Mouse (Mus musculus): ENCODE measurements around the gene Camk1d. TPM values are rescaled to one million over a fixed set of nuclear protein-coding genes. Genes with fewer than 3 reads are reported as not detected.

Camk1d gene
- polyA plus RNA-seq, 1 experiment from 2014 or later: 7.6 TPM

- Histone ChIP-seq H3K4me1 (no peaks in the 10 kb centered on the region), H3K9me3 (replicated peaks) (no peaks in the 10 kb centered on the region), H3K36me3 (no peaks in the 10 kb centered on the region), H3K27me3 (replicated peaks) (no peaks in the 10 kb centered on the region), H3K4me3 (replicated peaks) (no peak overlapping the region), H3K9ac (replicated peaks) (no peak overlapping the region), H3K4me2 (no peak overlapping the region), H3K27ac (replicated peaks) (no peak overlapping the region)
- no peak for ATAC-seq (ENCODE audit: low FRiP score)
- WGBS: 79% methylated on average over 6 of the region's 6 CpGs
Observed at GRCm38 (mm10) chr2:5417158-5418032, 296.9 kb downstream of the Camk1d start.

- Histone ChIP-seq H3K27me3 (replicated peaks) (no peaks in the 10 kb centered on the region), H3K4me3 (replicated peaks) (no peak overlapping the region), H3K27ac (replicated peaks) (no peak overlapping the region), H3K9me3 (replicated peaks) (no peaks in the 10 kb centered on the region), H3K4me1 (no peaks in the 10 kb centered on the region), H3K9ac (replicated peaks) (no peak overlapping the region), H3K36me3 (no peaks in the 10 kb centered on the region), H3K4me2 (no peak overlapping the region)
- ATAC-seq (ENCODE audit: low FRiP score): no peak
- 70% methylated on average over 2 of the region's 2 CpGs for WGBS
Observed at GRCm38 (mm10) chr2:5411774-5412173, 302.5 kb downstream of the Camk1d start.

GRCm38 (mm10) chr2:5403850-5404249, 310.5 kb downstream of the Camk1d start:
- no peaks in the 10 kb centered on the region for H3K36me3 ChIP-seq
- no peak for ATAC-seq (ENCODE audit: low FRiP score)
- WGBS: 66% methylated on average over 3 of the region's 3 CpGs
- no peak overlapping the region for H3K27ac ChIP-seq (replicated peaks)
- H3K9ac ChIP-seq (replicated peaks): no peak overlapping the region
- H3K9me3 ChIP-seq (replicated peaks): no peaks in the 10 kb centered on the region
- H3K4me2 ChIP-seq: no peak overlapping the region
- H3K27me3 ChIP-seq (replicated peaks): no peaks in the 10 kb centered on the region
- no peaks in the 10 kb centered on the region; the same call in 1 of the 2 replicates for H3K4me1 ChIP-seq
- H3K4me3 ChIP-seq (replicated peaks): no peak overlapping the region

GRCm38 (mm10) chr2:5402036-5402435, 312.3 kb downstream of the Camk1d start:
- Histone ChIP-seq H3K4me3 (replicated peaks) (no peak overlapping the region), H3K9ac (replicated peaks) (no peak overlapping the region), H3K27ac (replicated peaks) (no peak overlapping the region), H3K4me2 (no peak overlapping the region), H3K9me3 (replicated peaks) (no peaks in the 10 kb centered on the region), H3K36me3 (no peaks in the 10 kb centered on the region), H3K27me3 (replicated peaks) (no peaks in the 10 kb centered on the region), H3K4me1 (peaks cover 15% of the 10 kb centered on the region)
- no peak for ATAC-seq (ENCODE audit: low FRiP score)
- WGBS: 92% methylated on average over 12 of the region's 12 CpGs

GRCm38 (mm10) chr2:5398505-5398904, 315.8 kb downstream of the Camk1d start:
- Histone ChIP-seq H3K9me3 (replicated peaks) (no peaks in the 10 kb centered on the region), H3K36me3 (no peaks in the 10 kb centered on the region), H3K27ac (replicated peaks) (peak overlapping the region; percentile 46), H3K4me1 (peaks cover 19% of the 10 kb centered on the region), H3K27me3 (replicated peaks) (no peaks in the 10 kb centered on the region), H3K9ac (replicated peaks) (no peak overlapping the region), H3K4me2 (no peak overlapping the region), H3K4me3 (replicated peaks) (no peak overlapping the region)
- WGBS: 60% methylated on average over 9 of the region's 9 CpGs
- no peak for ATAC-seq (ENCODE audit: low FRiP score)

GRCm38 (mm10) chr2:5398043-5398442, 316.3 kb downstream of the Camk1d start:
- no peaks in the 10 kb centered on the region for H3K27me3 ChIP-seq (replicated peaks)
- peak; percentile 60 for ATAC-seq (ENCODE audit: low FRiP score)
- H3K9ac ChIP-seq (replicated peaks): no peak overlapping the region

GRCm38 (mm10) chr2:5397468-5397867, 316.8 kb downstream of the Camk1d start:
- H3K9me3 ChIP-seq (replicated peaks): no peaks in the 10 kb centered on the region
- H3K36me3 ChIP-seq: no peaks in the 10 kb centered on the region
- H3K4me3 ChIP-seq (replicated peaks): no peak overlapping the region
- peaks cover 19% of the 10 kb centered on the region for H3K4me1 ChIP-seq
- H3K27me3 ChIP-seq (replicated peaks): no peaks in the 10 kb centered on the region
- 58% methylated on average over 3 of the region's 3 CpGs for WGBS
- H3K9ac ChIP-seq (replicated peaks): no peak overlapping the region
- ATAC-seq (ENCODE audit: low FRiP score): 0 out of 2 replicates have a peak, but pooled peaks have one; percentile 4
- H3K27ac ChIP-seq (replicated peaks): peak overlapping the region; percentile 33; the same call in 1 of the 2 replicates
- no peak overlapping the region for H3K4me2 ChIP-seq

More at GRCm38 (mm10) chr2:5398043-5398442, 316.3 kb downstream of the Camk1d start:
- WGBS: 32% methylated on average over 6 of the region's 6 CpGs
- H3K4me3 ChIP-seq (replicated peaks): no peak overlapping the region
- H3K4me1 ChIP-seq: peaks cover 19% of the 10 kb centered on the region
- no peak overlapping the region for H3K4me2 ChIP-seq
- H3K27ac ChIP-seq (replicated peaks): peak overlapping the region; percentile 46
- H3K9me3 ChIP-seq (replicated peaks): no peaks in the 10 kb centered on the region
- H3K36me3 ChIP-seq: no peaks in the 10 kb centered on the region

- Histone ChIP-seq H3K4me1 (peaks cover 19% of the 10 kb centered on the region), H3K4me3 (replicated peaks) (no peak overlapping the region), H3K36me3 (no peaks in the 10 kb centered on the region), H3K9ac (replicated peaks) (no peak overlapping the region), H3K9me3 (replicated peaks) (no peaks in the 10 kb centered on the region), H3K27me3 (replicated peaks) (no peaks in the 10 kb centered on the region), H3K4me2 (no peak overlapping the region), H3K27ac (replicated peaks) (no peak overlapping the region)
- WGBS: 36% methylated on average over 1 of the region's 1 CpGs
- 0 out of 2 replicates have a peak, but pooled peaks have one; percentile 25 for ATAC-seq (ENCODE audit: low FRiP score)
Observed at GRCm38 (mm10) chr2:5396415-5396814, 317.9 kb downstream of the Camk1d start.

- H3K4me3 ChIP-seq (replicated peaks): no peak overlapping the region
- H3K36me3 ChIP-seq: no peaks in the 10 kb centered on the region
- no peak overlapping the region for H3K27ac ChIP-seq (replicated peaks)
- H3K27me3 ChIP-seq (replicated peaks): no peaks in the 10 kb centered on the region
- peaks cover 19% of the 10 kb centered on the region for H3K4me1 ChIP-seq
- WGBS: 71% methylated on average over 2 of the region's 2 CpGs
- no peaks in the 10 kb centered on the region for H3K9me3 ChIP-seq (replicated peaks)
- no peak for ATAC-seq (ENCODE audit: low FRiP score)
- no peak overlapping the region for H3K4me2 ChIP-seq
- no peak overlapping the region for H3K9ac ChIP-seq (replicated peaks)
Observed at GRCm38 (mm10) chr2:5395873-5396272, 318.4 kb downstream of the Camk1d start.

GRCm38 (mm10) chr2:5392921-5393320, 321.4 kb downstream of the Camk1d start:
- no peak for ATAC-seq (ENCODE audit: low FRiP score)
- Histone ChIP-seq H3K9ac (replicated peaks) (no peak overlapping the region), H3K27ac (replicated peaks) (no peak overlapping the region), H3K4me1 (peaks cover 12% of the 10 kb centered on the region), H3K9me3 (replicated peaks) (no peaks in the 10 kb centered on the region), H3K36me3 (no peaks in the 10 kb centered on the region), H3K4me2 (no peak overlapping the region), H3K4me3 (replicated peaks) (no peak overlapping the region), H3K27me3 (replicated peaks) (no peaks in the 10 kb centered on the region)

GRCm38 (mm10) chr2:5392470-5392869, 321.8 kb downstream of the Camk1d start:
- no peak for ATAC-seq (ENCODE audit: low FRiP score)

GRCm38 (mm10) chr2:5388381-5388780, 325.9 kb downstream of the Camk1d start:
- no peak overlapping the region for H3K9ac ChIP-seq (replicated peaks)
- no peaks in the 10 kb centered on the region for H3K36me3 ChIP-seq
- H3K27ac ChIP-seq (replicated peaks): no peak overlapping the region
- no peak for ATAC-seq (ENCODE audit: low FRiP score)
- H3K4me3 ChIP-seq (replicated peaks): no peak overlapping the region
- no peaks in the 10 kb centered on the region for H3K9me3 ChIP-seq (replicated peaks)
- H3K4me2 ChIP-seq: no peak overlapping the region
- 92% methylated on average over 7 of the region's 7 CpGs for WGBS
- no peaks in the 10 kb centered on the region for H3K27me3 ChIP-seq (replicated peaks)
- no peaks in the 10 kb centered on the region for H3K4me1 ChIP-seq

More at GRCm38 (mm10) chr2:5392470-5392869, 321.8 kb downstream of the Camk1d start:
- no peaks in the 10 kb centered on the region for H3K9me3 ChIP-seq (replicated peaks)
- no peak overlapping the region for H3K4me2 ChIP-seq
- H3K4me3 ChIP-seq (replicated peaks): no peak overlapping the region
- peaks cover 7% of the 10 kb centered on the region; the same call in 1 of the 2 replicates for H3K4me1 ChIP-seq
- no peaks in the 10 kb centered on the region for H3K27me3 ChIP-seq (replicated peaks)
- no peak overlapping the region for H3K27ac ChIP-seq (replicated peaks)
- H3K9ac ChIP-seq (replicated peaks): no peak overlapping the region
- H3K36me3 ChIP-seq: no peaks in the 10 kb centered on the region
- WGBS: 87% methylated on average over 4 of the region's 4 CpGs

Measured in neural tube, embryonic 15.5 days (tissue).